Mouse (Mus musculus): Measurements from ENCODE around the gene Gm3194. TPM values are rescaled to one million over a fixed set of nuclear protein-coding genes. Genes with fewer than 3 reads are reported as not detected.
"Not testable (repeated sequence)": the region's sequence is repeated elsewhere in the genome, so short reads cannot be mapped to it uniquely, and the experiment has no call there.

Gene Gm3194
- total RNA-seq (2017) = not detected in 3 replicates

DNA sequence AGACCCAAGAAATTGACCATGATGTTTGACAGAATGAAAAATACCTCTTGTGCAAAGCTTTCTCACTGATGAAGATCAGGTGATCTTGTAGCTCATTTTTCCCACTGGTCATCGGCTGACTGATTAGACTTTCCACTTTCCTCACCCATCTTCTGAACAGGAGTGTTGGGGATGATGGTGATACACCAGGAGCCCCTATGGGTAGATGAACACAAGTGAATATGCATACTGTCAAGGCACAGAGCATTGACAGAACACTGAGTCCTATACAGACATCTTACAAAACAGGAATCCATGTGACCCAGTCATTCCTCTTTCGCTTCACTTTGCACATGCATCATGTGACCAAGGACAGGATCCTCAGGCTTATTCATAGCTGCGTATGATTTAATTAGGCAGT is at the start of gene Gm3194:
TSS of gene Gm3194 (minus strand) at position 101 of the 400 bp plus-strand sequence.
- ATAC-seq (replicated peaks; ENCODE audit: insufficient number of reproducible peaks, low FRiP score, low TSS enrichment, poor library complexity, severe bottlenecking) = not testable (repeated sequence)

GRCm38 (mm10) chr14:5501374-5501773 is 46.1 kb upstream of the Gm3194 start, which contains the start of gene Gm3488:
Gene Gm3488, plus strand, starts transcription at chr14:5501674.
- ATAC-seq (replicated peaks; ENCODE audit: insufficient number of reproducible peaks, low FRiP score, low TSS enrichment, poor library complexity, severe bottlenecking) = not testable (repeated sequence)

- not testable (repeated sequence) for ATAC-seq (replicated peaks; ENCODE audit: insufficient number of reproducible peaks, low FRiP score, low TSS enrichment, poor library complexity, severe bottlenecking)
Observed at GRCm38 (mm10) chr14:5483907-5484306, 28.6 kb upstream of the Gm3194 start, which contains the start of gene Gm3187. Gene Gm3187, plus strand, starts transcription at chr14:5484207.

DNA sequence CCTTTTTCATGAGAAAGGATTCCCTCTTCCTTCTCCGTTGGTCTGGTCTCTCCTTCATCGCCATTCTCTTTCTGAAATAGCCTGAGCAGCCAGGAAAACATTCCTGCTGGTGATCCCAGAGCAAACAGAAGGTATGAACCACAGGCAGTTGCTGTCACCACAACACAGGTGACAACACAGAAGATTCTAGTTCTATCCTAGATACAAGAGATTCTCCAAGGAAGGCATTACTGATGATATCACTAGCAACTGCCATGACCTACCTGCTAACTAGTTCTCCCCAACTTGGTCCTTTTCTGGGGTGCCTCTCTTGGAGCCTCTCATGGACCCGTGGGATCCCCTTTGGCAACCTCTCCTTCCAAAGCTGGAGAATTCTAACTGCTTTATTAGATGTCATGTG is 22.5 kb upstream of the Gm3194 start, which contains the start of gene Gm8246:
TSS of gene Gm8246 (minus strand) at position 101 of the 400 bp plus-strand sequence.
- not testable (repeated sequence) for ATAC-seq (replicated peaks; ENCODE audit: insufficient number of reproducible peaks, low FRiP score, low TSS enrichment, poor library complexity, severe bottlenecking)

- not testable (repeated sequence) for ATAC-seq (replicated peaks; ENCODE audit: insufficient number of reproducible peaks, low FRiP score, low TSS enrichment, poor library complexity, severe bottlenecking)
Observed at GRCm38 (mm10) chr14:5460469-5460868, 5.2 kb upstream of the Gm3194 start.

DNA sequence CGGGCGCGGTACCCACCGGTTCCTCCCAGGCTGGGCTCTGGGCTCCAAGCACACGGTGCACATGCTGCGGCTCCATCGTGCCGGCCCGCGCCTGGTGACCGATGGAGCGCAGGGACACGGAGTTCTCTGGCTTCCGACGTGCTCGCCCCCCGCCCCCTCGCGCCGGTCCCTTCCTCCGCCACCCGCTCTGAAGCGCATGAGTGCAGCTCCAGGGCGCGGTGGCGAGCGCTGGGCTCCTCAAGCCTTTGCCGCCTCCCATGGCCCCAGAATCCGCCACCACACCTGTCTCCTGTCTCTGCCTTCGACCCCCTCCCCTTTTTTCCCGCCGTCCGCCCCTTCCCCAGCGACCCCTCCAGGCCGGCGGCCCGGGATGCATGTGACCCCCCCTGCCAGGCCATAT is 66.3 kb downstream of the Gm3194 start, which contains the start of gene Gm3500:
TSS of gene Gm3500 (minus strand) at position 101 of the 400 bp plus-strand sequence.
- not testable (repeated sequence) for ATAC-seq (replicated peaks; ENCODE audit: insufficient number of reproducible peaks, low FRiP score, low TSS enrichment, poor library complexity, severe bottlenecking)

Other genes starting within 250 kb of the Gm3194 start
- not detected in 3 replicates for gene Gm3526, start 194.9 kb downstream of the Gm3194 start, total RNA-seq (2017)
- gene Gm3542, start 120.5 kb downstream of the Gm3194 start, total RNA-seq (2017) = not detected in 3 replicates
- not detected in 3 replicates for gene Gm3500, start 66.4 kb downstream of the Gm3194 start, total RNA-seq (2017)
- not detected in 3 replicates for gene Gm8246, start 22.4 kb upstream of the Gm3194 start, total RNA-seq (2017)
- not detected in 3 replicates for gene Gm3187, start 28.7 kb upstream of the Gm3194 start, total RNA-seq (2017)
- not detected in 3 replicates for gene Gm3488, start 46.2 kb upstream of the Gm3194 start, total RNA-seq (2017)
- gene Gm3532, start 83.0 kb upstream of the Gm3194 start, total RNA-seq (2017) = not detected in 3 replicates
- not detected in 3 replicates for gene Gm8265, start 177.6 kb upstream of the Gm3194 start, total RNA-seq (2017)
- not detected in 3 replicates for gene Gm9603, start 232.0 kb upstream of the Gm3194 start, total RNA-seq (2017)

Measured in monocyte, adult 5-6 weeks (primary cell).